Mouse (Mus musculus) erythroblast, embryonic 14.5 days (primary cell): ENCODE results near the gene Plxdc2. TPM values are rescaled to one million over a fixed set of nuclear protein-coding genes. Genes with fewer than 3 reads are reported as not detected.
"Not testable (repeated sequence)": the region's sequence is repeated elsewhere in the genome, so short reads cannot be mapped to it uniquely, and the experiment has no call there.

Source experiments
- H3K27me3 ChIP-seq: 2 replicates; pipeline ENCODE4 v1.6.1; 2012; ENCODE audit warnings: inconsistent platforms; ENCODE audit not compliant: control insufficient read depth
- H3K36me3 ChIP-seq: 2 replicates; pipeline ENCODE4 v1.6.1; 2012; ENCODE audit warnings: mild to moderate bottlenecking, inconsistent platforms; ENCODE audit not compliant: control insufficient read depth
- H3K4me1 ChIP-seq: 2 replicates; pipeline ENCODE4 v1.6.1; 2012; ENCODE audit warnings: inconsistent platforms; ENCODE audit not compliant: control insufficient read depth
- H3K4me3 ChIP-seq: replicated peaks from 2 replicates; pipeline ENCODE3; 2012; ENCODE audit warnings: moderate library complexity, mild to moderate bottlenecking, inconsistent platforms
- H3K9me3 ChIP-seq: 2 replicates; pipeline ENCODE4 v1.6.1; 2012; ENCODE audit warnings: low read length, inconsistent platforms, mixed read lengths; ENCODE audit not compliant: control insufficient read depth
- GATA1 ChIP-seq: IDR thresholded peaks from 2 replicates; pipeline ENCODE4 v1.6.1; 2012; ENCODE audit warnings: low read length, inconsistent platforms, mixed read lengths
- TAL1 ChIP-seq: IDR thresholded peaks from 3 replicates; pipeline ENCODE4 v1.6.1; 2012; ENCODE audit warnings: low read length, inconsistent platforms, mixed read lengths
- polyA plus RNA-seq: library from polyadenylated mRNA; stranded (reverse); fragments of >175 nt; gene quantifications from 2 replicates; pipeline ENCODE4 v1.2.3, GENCODE M21; 2012

Gene Plxdc2
- polyA plus RNA-seq, 1 experiment, result not detected

GRCm38 (mm10) chr2:16741813-16742212 lies 385.7 kb downstream of the Plxdc2 start:
- Histone ChIP-seq H3K4me1 (no peaks in the 10 kb centered on the region), H3K27me3 (no peaks in the 10 kb centered on the region)

GRCm38 (mm10) chr2:16743568-16743967 lies 387.5 kb downstream of the Plxdc2 start:
- TF ChIP-seq TAL1 (no peak), GATA1 (no peak)
- Histone ChIP-seq H3K36me3 (no peaks in the 10 kb centered on the region), H3K4me1 (no peaks in the 10 kb centered on the region), H3K9me3 (no peaks in the 10 kb centered on the region), H3K27me3 (no peaks in the 10 kb centered on the region), H3K4me3 (no peak overlapping the region)

More at GRCm38 (mm10) chr2:16741813-16742212, 385.7 kb downstream of the Plxdc2 start:
- H3K36me3 ChIP-seq, result no peaks in the 10 kb centered on the region
- no peaks in the 10 kb centered on the region for H3K9me3 ChIP-seq
- no peak overlapping the region for H3K4me3 ChIP-seq
- TF ChIP-seq GATA1, result no peak
- TF ChIP-seq TAL1, result no peak

- H3K27me3 ChIP-seq, result no peaks in the 10 kb centered on the region
- TF ChIP-seq GATA1 (no peak), TAL1 (no peak)
- H3K36me3 ChIP-seq, result no peaks in the 10 kb centered on the region
- H3K9me3 ChIP-seq, result no peaks in the 10 kb centered on the region
- no peak overlapping the region for H3K4me3 ChIP-seq
- H3K4me1 ChIP-seq, result no peaks in the 10 kb centered on the region
Measured at GRCm38 (mm10) chr2:16749302-16749909, 393.3 kb downstream of the Plxdc2 start.

GRCm38 (mm10) chr2:16757158-16757557 lies 401.1 kb downstream of the Plxdc2 start:
- no peaks in the 10 kb centered on the region for H3K4me1 ChIP-seq
- no peaks in the 10 kb centered on the region for H3K27me3 ChIP-seq
- H3K36me3 ChIP-seq, result no peaks in the 10 kb centered on the region
- H3K9me3 ChIP-seq, result no peaks in the 10 kb centered on the region
- no peak overlapping the region for H3K4me3 ChIP-seq
- TF ChIP-seq GATA1 (no peak), TAL1 (no peak)

- no peaks in the 10 kb centered on the region for H3K27me3 ChIP-seq
- H3K4me3 ChIP-seq, result no peak overlapping the region
- TF ChIP-seq GATA1 (no peak), TAL1 (no peak)
- H3K36me3 ChIP-seq, result no peaks in the 10 kb centered on the region
- no peaks in the 10 kb centered on the region for H3K9me3 ChIP-seq
- H3K4me1 ChIP-seq, result no peaks in the 10 kb centered on the region
Measured at GRCm38 (mm10) chr2:16759766-16760165, 403.7 kb downstream of the Plxdc2 start.

- not testable (repeated sequence) for H3K27me3 ChIP-seq, H3K9me3 ChIP-seq, H3K4me3 ChIP-seq, H3K4me1 ChIP-seq, H3K36me3 ChIP-seq
Measured at GRCm38 (mm10) chr2:16769149-16769548, 413.0 kb downstream of the Plxdc2 start.

GRCm38 (mm10) chr2:16773398-16774113 lies 417.5 kb downstream of the Plxdc2 start:
- Histone ChIP-seq H3K4me3 (no peak overlapping the region), H3K27me3 (no peaks in the 10 kb centered on the region), H3K9me3 (no peaks in the 10 kb centered on the region), H3K36me3 (no peaks in the 10 kb centered on the region), H3K4me1 (no peaks in the 10 kb centered on the region)
- TF ChIP-seq TAL1 (no peak), GATA1 (no peak)

- no peaks in the 10 kb centered on the region for H3K27me3 ChIP-seq
- H3K36me3 ChIP-seq, result no peaks in the 10 kb centered on the region
- no peak for TF ChIP-seq GATA1
- TF ChIP-seq TAL1, result no peak
- no peaks in the 10 kb centered on the region for H3K4me1 ChIP-seq
- no peak overlapping the region for H3K4me3 ChIP-seq
- H3K9me3 ChIP-seq, result no peaks in the 10 kb centered on the region
Measured at GRCm38 (mm10) chr2:16774114-16774433, 418.0 kb downstream of the Plxdc2 start.

- Histone ChIP-seq H3K4me3 (no peak overlapping the region), H3K9me3 (no peaks in the 10 kb centered on the region), H3K27me3 (no peaks in the 10 kb centered on the region), H3K36me3 (no peaks in the 10 kb centered on the region), H3K4me1 (no peaks in the 10 kb centered on the region)
- no peak for TF ChIP-seq GATA1
- no peak for TF ChIP-seq TAL1
Measured at GRCm38 (mm10) chr2:16795283-16795682, 439.2 kb downstream of the Plxdc2 start.
